Mouse (Mus musculus): ENCODE results near the gene Slc12a3. TPM values are rescaled to one million over a fixed set of nuclear protein-coding genes. Genes with fewer than 3 reads are reported as not detected.
A peak's percentile ranks its signal among the peaks of the same experiment; 100 is the strongest.

Gene Slc12a3
- polyA plus RNA-seq, 1 experiment from 2014 or later = not detected

DNA sequence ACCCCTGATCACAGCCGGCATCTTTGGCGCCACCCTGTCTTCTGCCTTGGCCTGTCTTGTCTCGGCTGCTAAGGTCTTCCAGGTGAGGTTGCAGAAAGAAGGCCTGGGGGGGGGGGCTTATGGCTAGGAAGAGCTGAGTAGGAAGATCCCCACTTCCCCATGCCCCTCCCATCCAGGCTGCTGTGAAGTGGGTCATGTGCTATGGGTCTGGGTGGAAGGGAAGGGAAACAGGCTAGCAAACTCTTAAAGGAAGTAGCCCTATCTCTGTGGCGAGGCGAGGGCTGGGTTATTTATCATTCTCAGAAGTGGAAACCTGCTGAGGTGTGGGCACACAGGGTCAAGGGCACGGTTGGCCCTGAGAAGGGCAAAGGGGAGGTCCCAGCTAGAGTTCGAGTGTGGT, 11.8 kb downstream of the Slc12a3 start:
- Histone ChIP-seq H3K27ac (ENCODE audit: low read length) (no peak overlapping the region), H3K4me1 (ENCODE audit: control insufficient read depth, insufficient read depth, low read length) (no peaks in the 10 kb centered on the region), H3K9me3 (ENCODE audit: control insufficient read depth, low read depth, low read length) (no peaks in the 10 kb centered on the region), H3K4me3 (ENCODE audit: low read depth, low read length) (no peak overlapping the region), H3K36me3 (ENCODE audit: control insufficient read depth, insufficient read depth, low read length) (no peaks in the 10 kb centered on the region), H3K4me2 (replicated peaks; ENCODE audit: low read depth, low read length) (no peak overlapping the region), H3K27me3 (ENCODE audit: control insufficient read depth, insufficient read depth, low read length) (no peaks in the 10 kb centered on the region), H3K9ac (replicated peaks; ENCODE audit: low read depth, low read length) (no peak overlapping the region)
- WGBS = 74% methylated on average over 7 of the region's 7 CpGs
- no peak for ATAC-seq (ENCODE audit: insufficient number of reproducible peaks, insufficient read depth, low FRiP score, low read depth)

DNA sequence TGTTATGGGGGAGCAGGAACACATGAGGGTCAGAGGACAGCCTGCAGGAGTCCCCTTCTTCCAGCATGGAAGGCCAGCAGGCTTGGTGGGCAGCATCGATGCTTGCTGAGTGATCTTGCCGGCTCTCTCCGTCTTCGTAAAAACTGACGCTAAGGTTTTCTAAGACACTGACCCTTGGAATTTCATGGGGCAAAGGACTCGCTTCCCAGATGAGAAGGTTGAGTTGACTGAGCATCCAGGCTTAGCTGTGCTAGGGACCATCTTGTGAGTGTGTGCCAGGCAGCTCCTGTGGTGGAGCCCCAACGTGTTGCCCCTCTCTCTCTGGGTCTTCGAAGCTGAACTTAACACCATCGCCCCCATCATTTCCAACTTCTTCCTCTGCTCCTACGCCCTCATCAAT, 13.7 kb downstream of the Slc12a3 start:
- H3K9ac ChIP-seq (replicated peaks; ENCODE audit: low read depth, low read length) = no peak overlapping the region
- H3K36me3 ChIP-seq (ENCODE audit: control insufficient read depth, insufficient read depth, low read length) = no peaks in the 10 kb centered on the region
- H3K4me3 ChIP-seq (ENCODE audit: low read depth, low read length) = no peak overlapping the region
- H3K9me3 ChIP-seq (ENCODE audit: control insufficient read depth, low read depth, low read length) = no peaks in the 10 kb centered on the region
- H3K4me2 ChIP-seq (replicated peaks; ENCODE audit: low read depth, low read length) = no peak overlapping the region
- no peaks in the 10 kb centered on the region for H3K27me3 ChIP-seq (ENCODE audit: control insufficient read depth, insufficient read depth, low read length)
- ATAC-seq (ENCODE audit: insufficient number of reproducible peaks, insufficient read depth, low FRiP score, low read depth) = no peak
- no peak overlapping the region for H3K27ac ChIP-seq (ENCODE audit: low read length)
- no peaks in the 10 kb centered on the region for H3K4me1 ChIP-seq (ENCODE audit: control insufficient read depth, insufficient read depth, low read length)
- 86% methylated on average over 10 of the region's 10 CpGs for WGBS

DNA sequence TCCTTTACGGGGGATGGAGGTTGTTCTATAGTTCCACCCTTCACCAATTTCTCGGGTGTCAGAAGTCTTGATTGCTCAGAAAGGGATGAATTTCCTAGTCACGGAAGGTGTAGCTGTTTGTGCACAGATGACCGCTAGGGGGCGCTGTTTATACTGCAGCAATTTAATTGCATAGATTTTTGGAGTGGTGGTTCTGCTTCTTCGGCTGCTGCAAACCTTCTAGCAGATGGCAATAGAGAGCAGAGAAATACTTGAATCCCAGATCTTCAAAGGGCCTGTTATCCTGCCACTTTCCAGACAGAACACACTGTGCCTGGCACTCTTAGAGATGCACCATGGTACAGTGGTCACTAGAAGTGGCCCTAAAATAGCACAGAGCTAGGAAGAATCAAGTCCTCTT, 14.3 kb downstream of the Slc12a3 start:
- Histone ChIP-seq H3K4me2 (replicated peaks; ENCODE audit: low read depth, low read length) (no peak overlapping the region), H3K4me1 (ENCODE audit: control insufficient read depth, insufficient read depth, low read length) (no peaks in the 10 kb centered on the region), H3K4me3 (ENCODE audit: low read depth, low read length) (no peak overlapping the region), H3K27ac (ENCODE audit: low read length) (no peak overlapping the region), H3K36me3 (ENCODE audit: control insufficient read depth, insufficient read depth, low read length) (no peaks in the 10 kb centered on the region), H3K27me3 (ENCODE audit: control insufficient read depth, insufficient read depth, low read length) (no peaks in the 10 kb centered on the region), H3K9ac (replicated peaks; ENCODE audit: low read depth, low read length) (no peak overlapping the region), H3K9me3 (ENCODE audit: control insufficient read depth, low read depth, low read length) (no peaks in the 10 kb centered on the region)
- WGBS = 13% methylated on average over 6 of the region's 6 CpGs
- no peak for ATAC-seq (ENCODE audit: insufficient number of reproducible peaks, insufficient read depth, low FRiP score, low read depth)

DNA sequence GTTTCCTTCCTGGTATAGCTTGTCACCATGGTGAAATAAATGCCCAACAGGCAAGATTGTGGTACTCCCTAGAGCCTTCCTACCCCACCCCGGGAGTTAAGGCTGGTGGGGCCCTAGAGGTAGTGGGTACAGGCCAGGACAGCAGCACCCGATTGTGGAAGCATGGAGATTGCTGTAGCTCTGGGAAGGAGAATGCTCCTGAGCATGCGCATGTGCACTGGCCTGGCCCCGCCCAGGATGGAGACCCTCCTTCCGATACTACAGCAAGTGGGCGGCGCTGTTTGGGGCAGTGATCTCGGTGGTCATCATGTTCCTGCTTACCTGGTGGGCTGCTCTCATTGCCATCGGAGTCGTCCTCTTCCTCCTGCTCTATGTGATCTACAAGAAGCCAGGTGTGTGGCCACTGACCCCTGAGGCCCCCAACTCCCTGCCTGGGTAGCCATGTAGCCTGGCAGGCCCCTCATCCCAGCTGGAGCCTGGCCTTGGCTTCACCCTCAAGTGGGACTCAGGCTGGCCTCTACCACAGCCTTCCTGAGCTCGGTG, 14.8 kb downstream of the Slc12a3 start:
- no peak for ATAC-seq (ENCODE audit: insufficient number of reproducible peaks, insufficient read depth, low FRiP score, low read depth)
- H3K27ac ChIP-seq (ENCODE audit: low read length) = no peak overlapping the region
- WGBS = 91% methylated on average over 11 of the region's 11 CpGs
- no peak overlapping the region for H3K4me3 ChIP-seq (ENCODE audit: low read depth, low read length)
- H3K4me2 ChIP-seq (replicated peaks; ENCODE audit: low read depth, low read length) = no peak overlapping the region
- no peaks in the 10 kb centered on the region for H3K27me3 ChIP-seq (ENCODE audit: control insufficient read depth, insufficient read depth, low read length)
- H3K36me3 ChIP-seq (ENCODE audit: control insufficient read depth, insufficient read depth, low read length) = no peaks in the 10 kb centered on the region
- no peak overlapping the region for H3K9ac ChIP-seq (replicated peaks; ENCODE audit: low read depth, low read length)
- no peaks in the 10 kb centered on the region for H3K9me3 ChIP-seq (ENCODE audit: control insufficient read depth, low read depth, low read length)
- no peaks in the 10 kb centered on the region for H3K4me1 ChIP-seq (ENCODE audit: control insufficient read depth, insufficient read depth, low read length)

DNA sequence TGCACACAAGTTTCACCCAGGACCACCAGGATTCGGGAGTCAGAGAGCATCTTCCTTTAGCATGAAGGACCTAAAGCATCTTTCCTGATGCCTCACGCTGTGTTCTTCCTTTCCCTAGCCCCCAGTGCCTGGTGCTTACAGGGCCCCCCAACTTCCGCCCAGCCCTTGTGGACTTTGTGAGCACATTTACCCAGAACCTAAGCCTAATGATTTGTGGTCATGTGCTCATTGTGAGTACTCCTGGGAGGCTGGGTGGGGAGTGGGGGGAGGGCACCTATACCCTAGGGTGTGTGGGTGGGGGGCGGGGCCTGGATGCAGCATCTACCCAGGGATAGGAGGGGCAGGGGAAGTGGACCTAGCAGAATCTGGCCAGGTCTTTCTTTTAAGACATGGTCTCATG, 16.7 kb downstream of the Slc12a3 start:
- Histone ChIP-seq H3K27ac (ENCODE audit: low read length) (no peak overlapping the region), H3K27me3 (ENCODE audit: control insufficient read depth, insufficient read depth, low read length) (no peaks in the 10 kb centered on the region), H3K4me2 (replicated peaks; ENCODE audit: low read depth, low read length) (no peak overlapping the region), H3K36me3 (ENCODE audit: control insufficient read depth, insufficient read depth, low read length) (no peaks in the 10 kb centered on the region), H3K4me1 (ENCODE audit: control insufficient read depth, insufficient read depth, low read length) (no peaks in the 10 kb centered on the region), H3K9ac (replicated peaks; ENCODE audit: low read depth, low read length) (no peak overlapping the region), H3K9me3 (ENCODE audit: control insufficient read depth, low read depth, low read length) (no peaks in the 10 kb centered on the region), H3K4me3 (ENCODE audit: low read depth, low read length) (no peak overlapping the region)
- WGBS = 83% methylated on average over 4 of the region's 4 CpGs
- ATAC-seq (ENCODE audit: insufficient number of reproducible peaks, insufficient read depth, low FRiP score, low read depth) = no peak

DNA sequence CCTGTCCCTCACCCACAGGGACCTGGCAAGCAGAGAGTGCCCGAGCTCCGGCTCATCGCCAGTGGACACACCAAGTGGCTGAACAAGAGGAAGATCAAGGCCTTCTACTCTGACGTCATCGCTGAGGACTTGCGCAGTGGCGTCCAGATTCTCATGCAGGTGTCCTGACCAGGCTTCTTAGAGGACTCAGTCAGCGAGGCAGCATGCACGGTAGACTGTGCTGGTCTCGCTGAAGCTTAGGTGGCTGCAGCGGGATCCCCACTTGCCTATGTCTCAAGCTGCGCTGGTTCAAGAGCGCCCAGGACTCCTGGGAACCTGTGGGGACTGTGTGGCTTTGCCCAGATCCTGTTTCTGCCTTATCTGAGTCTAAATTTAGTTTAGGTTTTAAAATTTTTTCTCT, 17.3 kb downstream of the Slc12a3 start:
- H3K4me2 ChIP-seq (replicated peaks; ENCODE audit: low read depth, low read length) = no peak overlapping the region
- no peaks in the 10 kb centered on the region for H3K36me3 ChIP-seq (ENCODE audit: control insufficient read depth, insufficient read depth, low read length)
- no peak overlapping the region for H3K9ac ChIP-seq (replicated peaks; ENCODE audit: low read depth, low read length)
- 92% methylated on average over 13 of the region's 13 CpGs for WGBS
- H3K4me3 ChIP-seq (ENCODE audit: low read depth, low read length) = no peak overlapping the region
- no peaks in the 10 kb centered on the region for H3K9me3 ChIP-seq (ENCODE audit: control insufficient read depth, low read depth, low read length)
- H3K27me3 ChIP-seq (ENCODE audit: control insufficient read depth, insufficient read depth, low read length) = no peaks in the 10 kb centered on the region
- ATAC-seq (ENCODE audit: insufficient number of reproducible peaks, insufficient read depth, low FRiP score, low read depth) = no peak
- H3K4me1 ChIP-seq (ENCODE audit: control insufficient read depth, insufficient read depth, low read length) = no peaks in the 10 kb centered on the region
- H3K27ac ChIP-seq (ENCODE audit: low read length) = no peak overlapping the region

DNA sequence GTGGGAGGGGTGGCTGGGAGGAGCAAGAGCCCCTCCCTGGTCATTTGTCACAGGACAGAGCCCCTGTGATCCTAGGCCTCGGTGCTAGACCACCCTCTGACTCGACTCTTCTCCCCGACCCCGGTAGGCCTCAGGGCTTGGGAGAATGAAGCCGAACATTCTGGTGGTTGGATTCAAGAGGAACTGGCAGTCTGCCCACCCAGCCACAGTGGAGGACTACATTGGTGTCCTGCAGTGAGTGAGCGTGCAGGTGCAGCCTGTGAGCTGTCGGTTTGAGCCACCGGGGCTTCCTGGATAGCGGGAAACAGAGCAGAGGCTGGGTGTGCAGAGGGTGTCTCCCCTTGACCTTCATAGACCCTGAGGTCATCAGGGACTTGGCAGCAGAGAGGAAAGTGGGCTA, 19.4 kb downstream of the Slc12a3 start:
- Histone ChIP-seq H3K27me3 (ENCODE audit: control insufficient read depth, insufficient read depth, low read length) (no peaks in the 10 kb centered on the region), H3K4me2 (replicated peaks; ENCODE audit: low read depth, low read length) (no peak overlapping the region), H3K4me1 (ENCODE audit: control insufficient read depth, insufficient read depth, low read length) (no peaks in the 10 kb centered on the region), H3K9me3 (ENCODE audit: control insufficient read depth, low read depth, low read length) (no peaks in the 10 kb centered on the region), H3K27ac (ENCODE audit: low read length) (no peak overlapping the region), H3K4me3 (ENCODE audit: low read depth, low read length) (no peak overlapping the region), H3K36me3 (ENCODE audit: control insufficient read depth, insufficient read depth, low read length) (no peaks in the 10 kb centered on the region), H3K9ac (replicated peaks; ENCODE audit: low read depth, low read length) (no peak overlapping the region)
- 46% methylated on average over 9 of the region's 9 CpGs for WGBS
- no peak for ATAC-seq (ENCODE audit: insufficient number of reproducible peaks, insufficient read depth, low FRiP score, low read depth)

DNA sequence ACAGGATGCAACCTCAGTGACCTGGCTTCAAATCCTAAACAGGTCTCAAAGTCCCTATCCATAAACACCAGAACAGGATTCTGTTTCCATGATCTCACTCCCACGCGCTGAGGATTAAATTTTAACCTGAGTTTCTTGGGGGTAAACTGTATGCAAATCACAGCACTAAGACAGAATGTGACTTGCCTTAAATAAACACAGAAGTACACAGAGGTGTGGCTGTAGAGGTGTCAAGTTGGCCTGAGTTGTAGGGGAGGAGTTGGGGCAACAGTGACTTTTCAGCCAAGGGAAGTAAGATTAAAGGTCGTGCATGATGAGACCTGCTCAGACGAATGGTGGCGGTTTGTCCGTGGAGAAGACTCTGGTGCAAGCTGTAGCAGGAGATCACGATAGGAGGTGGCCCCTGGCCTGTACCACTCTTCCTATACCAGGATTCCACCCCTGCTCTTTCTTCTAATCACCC, 25.1 kb downstream of the Slc12a3 start:
- ATAC-seq (ENCODE audit: insufficient number of reproducible peaks, insufficient read depth, low FRiP score, low read depth) = peak; percentile 81
- no peaks in the 10 kb centered on the region for H3K36me3 ChIP-seq (ENCODE audit: control insufficient read depth, insufficient read depth, low read length)
- WGBS = 66% methylated on average over 7 of the region's 7 CpGs
- no peaks in the 10 kb centered on the region for H3K27me3 ChIP-seq (ENCODE audit: control insufficient read depth, insufficient read depth, low read length)
- no peaks in the 10 kb centered on the region for H3K9me3 ChIP-seq (ENCODE audit: control insufficient read depth, low read depth, low read length)
- peak overlapping the region; percentile 67 for H3K27ac ChIP-seq (ENCODE audit: low read length)
- H3K4me2 ChIP-seq (replicated peaks; ENCODE audit: low read depth, low read length) = no peak overlapping the region
- H3K9ac ChIP-seq (replicated peaks; ENCODE audit: low read depth, low read length) = no peak overlapping the region
- no peaks in the 10 kb centered on the region for H3K4me1 ChIP-seq (ENCODE audit: control insufficient read depth, insufficient read depth, low read length)
- H3K4me3 ChIP-seq (ENCODE audit: low read depth, low read length) = no peak overlapping the region

DNA sequence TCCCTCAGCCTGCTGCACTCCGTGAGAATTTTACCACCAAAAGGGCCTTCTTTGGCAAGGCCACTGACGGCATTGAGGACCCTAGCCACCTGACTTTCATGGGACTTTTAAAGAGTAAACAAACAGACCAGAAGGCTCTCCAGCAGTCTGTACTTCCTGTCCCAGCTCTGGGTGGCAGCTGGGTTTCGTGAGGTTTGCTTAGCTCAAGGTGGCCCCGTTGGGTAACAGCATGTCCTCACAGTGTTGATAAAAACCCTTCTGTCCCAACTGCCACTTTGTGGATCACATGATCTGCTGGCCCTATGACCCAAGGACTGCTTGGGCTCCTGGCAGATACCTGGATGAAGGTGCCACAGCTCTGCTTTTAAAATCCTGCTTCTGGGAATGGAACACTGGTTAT, 25.6 kb downstream of the Slc12a3 start:
- no peak overlapping the region for H3K4me3 ChIP-seq (ENCODE audit: low read depth, low read length)

More for the DNA sequence above, 25.6 kb downstream of the Slc12a3 start:
- Histone ChIP-seq H3K36me3 (ENCODE audit: control insufficient read depth, insufficient read depth, low read length) (no peaks in the 10 kb centered on the region), H3K27ac (ENCODE audit: low read length) (peak overlapping the region; percentile 67), H3K9me3 (ENCODE audit: control insufficient read depth, low read depth, low read length) (no peaks in the 10 kb centered on the region), H3K9ac (replicated peaks; ENCODE audit: low read depth, low read length) (no peak overlapping the region), H3K27me3 (ENCODE audit: control insufficient read depth, insufficient read depth, low read length) (no peaks in the 10 kb centered on the region), H3K4me2 (replicated peaks; ENCODE audit: low read depth, low read length) (no peak overlapping the region), H3K4me1 (ENCODE audit: control insufficient read depth, insufficient read depth, low read length) (no peaks in the 10 kb centered on the region)
- 51% methylated on average over 4 of the region's 4 CpGs for WGBS
- peak; percentile 35; the same call in 1 of the 2 replicates for ATAC-seq (ENCODE audit: insufficient number of reproducible peaks, insufficient read depth, low FRiP score, low read depth)
